Mouse (Mus musculus) stomach, postnatal 0 days (tissue): ENCODE measurements around the gene Erf.

Source experiments
- CTCF ChIP-seq: IDR thresholded peaks from 2 replicates; pipeline ENCODE4 v1.5.1; 2016; ENCODE audit warnings: antibody characterized with exemption, low read depth, mild to moderate bottlenecking, moderate library complexity
- EP300 ChIP-seq: optimal IDR thresholded peaks from 2 replicates; pipeline ENCODE3; 2016; ENCODE audit warnings: antibody characterized with exemption

GRCm38 (mm10) chr7:25275555-25276298 lies 25.2 kb upstream of the Erf start:
- TF ChIP-seq CTCF (no peak), EP300 (peak; percentile 42)
